Mouse (Mus musculus): Measurements from ENCODE around the gene Mettl27.
"Not testable (repeated sequence)": the region's sequence is repeated elsewhere in the genome, so short reads cannot be mapped to it uniquely, and the experiment has no call there.

Mettl27 gene

GRCm38 (mm10) chr5:134913352-134913751, 18.8 kb upstream of the Mettl27 start:
- no peaks in the 10 kb centered on the region for H3K27me3 ChIP-seq (ENCODE audit: control insufficient read depth, insufficient read depth, low read length, poor library complexity, severe bottlenecking)
- H3K36me3 ChIP-seq (ENCODE audit: control insufficient read depth, insufficient read depth, low read length, poor library complexity, severe bottlenecking) = no peaks in the 10 kb centered on the region
- no peak for DNase-seq (ENCODE audit: low read depth, low spot score)

DNA sequence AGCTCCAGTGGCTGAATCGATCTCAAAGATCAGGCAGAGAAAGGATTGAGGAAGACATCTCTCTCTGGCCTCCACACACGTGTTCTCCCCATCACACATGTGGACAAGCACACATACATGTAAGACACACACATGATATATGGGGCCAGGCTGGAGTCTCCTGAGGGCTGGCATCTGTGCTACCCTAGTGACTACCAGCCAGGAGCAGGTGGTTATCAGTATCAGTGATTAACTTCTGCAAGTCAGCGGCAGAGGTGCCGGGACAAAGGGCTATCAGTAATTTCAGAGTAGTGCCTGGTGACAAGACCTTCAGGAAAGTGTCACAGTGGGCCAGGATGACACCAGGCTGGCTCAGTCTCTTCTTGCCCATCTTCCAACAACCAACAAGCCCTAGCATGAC, 18.4 kb upstream of the Mettl27 start:
- DNase-seq (ENCODE audit: low read depth, low spot score) = no peak
- H3K27me3 ChIP-seq (ENCODE audit: control insufficient read depth, insufficient read depth, low read length, poor library complexity, severe bottlenecking) = no peaks in the 10 kb centered on the region
- no peaks in the 10 kb centered on the region for H3K36me3 ChIP-seq (ENCODE audit: control insufficient read depth, insufficient read depth, low read length, poor library complexity, severe bottlenecking)

GRCm38 (mm10) chr5:134914510-134914909, 17.7 kb upstream of the Mettl27 start:
- H3K27me3 ChIP-seq (ENCODE audit: control insufficient read depth, insufficient read depth, low read length, poor library complexity, severe bottlenecking) = no peaks in the 10 kb centered on the region
- DNase-seq (ENCODE audit: low read depth, low spot score) = no peak
- H3K36me3 ChIP-seq (ENCODE audit: control insufficient read depth, insufficient read depth, low read length, poor library complexity, severe bottlenecking) = no peaks in the 10 kb centered on the region

DNA sequence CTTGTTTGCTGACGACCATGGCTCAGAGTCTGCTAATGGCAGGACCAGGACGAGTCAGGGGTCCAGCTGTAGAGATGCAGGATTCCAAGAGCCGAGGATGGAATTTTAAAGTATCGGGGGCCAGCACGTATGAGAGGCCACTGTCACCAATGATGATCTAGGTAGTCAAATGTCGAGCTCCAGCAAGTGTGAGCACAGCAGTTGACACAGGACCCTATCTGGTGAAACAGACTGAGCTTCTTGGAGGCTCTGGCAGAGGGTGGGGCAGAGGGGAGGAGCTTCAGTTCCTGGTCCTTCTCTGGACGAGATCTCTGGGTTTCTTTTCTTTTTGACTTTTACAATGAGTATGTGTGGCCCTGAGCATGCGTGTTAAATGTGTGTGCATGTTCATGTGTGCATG, 16.9 kb upstream of the Mettl27 start, which contains the start of gene Cldn13:
TSS of gene Cldn13 (minus strand) at position 216 of the 400 bp plus-strand sequence.
- DNase-seq (ENCODE audit: low read depth, low spot score) = no peak
- H3K27me3 ChIP-seq (ENCODE audit: control insufficient read depth, insufficient read depth, low read length, poor library complexity, severe bottlenecking) = no peaks in the 10 kb centered on the region
- no peaks in the 10 kb centered on the region for H3K36me3 ChIP-seq (ENCODE audit: control insufficient read depth, insufficient read depth, low read length, poor library complexity, severe bottlenecking)

- H3K36me3 ChIP-seq (ENCODE audit: control insufficient read depth, insufficient read depth, low read length, poor library complexity, severe bottlenecking) = no peaks in the 10 kb centered on the region
- no peaks in the 10 kb centered on the region for H3K27me3 ChIP-seq (ENCODE audit: control insufficient read depth, insufficient read depth, low read length, poor library complexity, severe bottlenecking)
- peak; percentile 62 for DNase-seq (ENCODE audit: low read depth, low spot score)
These were observed 13.9 kb upstream of the Mettl27 start for GRCm38 (mm10) chr5:134918071-134918832.

DNA sequence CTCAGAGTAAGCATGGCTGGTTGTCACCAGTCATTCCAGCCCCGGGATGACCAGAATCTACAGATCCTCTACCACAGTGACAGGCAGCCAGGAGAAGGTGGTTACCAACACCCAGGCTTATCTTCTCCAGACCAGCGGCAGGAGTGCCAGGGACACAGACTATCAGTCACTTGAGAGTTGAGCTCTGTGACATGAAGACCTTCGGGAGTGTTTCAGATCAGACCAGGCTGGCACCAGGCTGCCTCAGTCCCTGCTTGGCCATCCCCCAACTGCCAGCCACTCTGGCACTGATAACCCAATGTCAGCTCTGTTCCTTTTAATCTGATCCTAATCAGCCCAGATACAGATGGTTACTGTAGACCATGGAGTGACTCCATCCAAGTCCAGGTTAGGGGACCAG, 13.1 kb upstream of the Mettl27 start:
- Histone ChIP-seq H3K27me3 (ENCODE audit: control insufficient read depth, insufficient read depth, low read length, poor library complexity, severe bottlenecking) (no peaks in the 10 kb centered on the region), H3K36me3 (ENCODE audit: control insufficient read depth, insufficient read depth, low read length, poor library complexity, severe bottlenecking) (no peaks in the 10 kb centered on the region)
- no peak for DNase-seq (ENCODE audit: low read depth, low spot score)

DNA sequence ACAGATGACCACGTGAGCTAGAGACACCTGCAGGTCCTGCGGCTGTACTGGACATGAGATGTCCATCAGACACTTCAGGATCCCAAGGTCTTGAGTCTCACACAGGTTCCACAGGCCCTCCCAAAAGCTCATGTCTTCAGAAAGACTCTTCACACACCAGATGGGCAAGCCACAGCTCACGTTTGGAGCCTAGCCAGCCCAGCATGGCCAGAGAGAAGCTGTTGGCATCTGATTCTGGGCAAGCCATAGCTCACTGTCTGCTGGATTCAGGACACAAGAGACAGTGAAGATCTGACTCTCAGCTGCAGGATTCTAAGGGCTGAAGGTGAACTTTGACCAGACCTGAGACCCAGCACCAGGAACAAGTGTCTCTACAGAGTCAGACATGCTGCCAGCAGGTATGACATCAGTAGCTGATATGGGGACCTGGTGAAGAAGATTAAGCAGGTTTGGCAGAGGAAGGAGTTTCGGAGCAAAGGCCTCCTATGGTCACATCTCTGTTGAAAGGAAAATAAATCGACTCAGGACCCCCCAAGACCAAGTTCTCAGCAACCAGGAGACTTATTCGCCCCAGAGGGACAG, 12.0 kb upstream of the Mettl27 start:
- no peak for DNase-seq (ENCODE audit: low read depth, low spot score)
- H3K27me3 ChIP-seq (ENCODE audit: control insufficient read depth, insufficient read depth, low read length, poor library complexity, severe bottlenecking) = no peaks in the 10 kb centered on the region
- H3K36me3 ChIP-seq (ENCODE audit: control insufficient read depth, insufficient read depth, low read length, poor library complexity, severe bottlenecking) = no peaks in the 10 kb centered on the region

DNA sequence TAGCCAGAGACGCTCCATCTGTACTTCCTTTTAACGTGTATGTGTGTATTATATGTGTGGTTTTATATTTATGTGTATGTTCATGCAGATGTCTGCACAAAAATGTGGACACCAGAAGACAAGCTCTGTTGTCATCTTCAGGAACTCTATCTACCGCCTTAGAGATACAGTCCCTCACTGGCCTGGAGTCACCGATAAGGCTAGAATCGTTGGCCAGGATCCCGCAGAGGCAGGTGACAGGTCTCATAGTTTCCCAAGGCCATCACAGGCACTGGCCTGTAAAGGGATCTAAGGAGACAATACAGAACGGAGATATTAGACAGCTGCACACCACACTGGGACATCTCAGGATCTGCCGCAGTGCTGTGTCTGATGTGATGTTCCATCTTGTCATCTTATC, 11.1 kb upstream of the Mettl27 start:
- no peaks in the 10 kb centered on the region for H3K36me3 ChIP-seq (ENCODE audit: control insufficient read depth, insufficient read depth, low read length, poor library complexity, severe bottlenecking)
- H3K27me3 ChIP-seq (ENCODE audit: control insufficient read depth, insufficient read depth, low read length, poor library complexity, severe bottlenecking) = no peaks in the 10 kb centered on the region
- DNase-seq (ENCODE audit: low read depth, low spot score) = no peak

DNA sequence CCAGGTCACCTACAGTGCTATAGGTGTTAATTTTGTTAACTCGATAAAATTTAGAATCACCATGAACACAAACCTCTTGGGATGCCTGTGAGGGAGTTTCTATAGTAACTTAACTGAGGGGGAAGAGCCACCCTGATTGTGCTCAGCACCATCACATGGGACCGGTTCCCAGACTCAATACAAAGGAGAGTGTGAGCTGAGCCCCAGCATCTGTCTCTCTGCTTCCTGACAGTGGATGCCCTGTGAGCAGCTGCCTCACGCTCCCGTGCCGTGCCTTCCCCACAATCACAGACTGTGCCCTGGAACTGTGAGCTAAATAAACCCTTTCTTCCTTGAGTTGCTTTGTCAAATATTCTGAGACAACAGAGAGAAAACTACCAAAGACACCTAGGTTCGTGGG, 9.0 kb upstream of the Mettl27 start:
- H3K27me3 ChIP-seq (ENCODE audit: control insufficient read depth, insufficient read depth, low read length, poor library complexity, severe bottlenecking) = no peaks in the 10 kb centered on the region
- no peaks in the 10 kb centered on the region for H3K36me3 ChIP-seq (ENCODE audit: control insufficient read depth, insufficient read depth, low read length, poor library complexity, severe bottlenecking)
- no peak for DNase-seq (ENCODE audit: low read depth, low spot score)

DNA sequence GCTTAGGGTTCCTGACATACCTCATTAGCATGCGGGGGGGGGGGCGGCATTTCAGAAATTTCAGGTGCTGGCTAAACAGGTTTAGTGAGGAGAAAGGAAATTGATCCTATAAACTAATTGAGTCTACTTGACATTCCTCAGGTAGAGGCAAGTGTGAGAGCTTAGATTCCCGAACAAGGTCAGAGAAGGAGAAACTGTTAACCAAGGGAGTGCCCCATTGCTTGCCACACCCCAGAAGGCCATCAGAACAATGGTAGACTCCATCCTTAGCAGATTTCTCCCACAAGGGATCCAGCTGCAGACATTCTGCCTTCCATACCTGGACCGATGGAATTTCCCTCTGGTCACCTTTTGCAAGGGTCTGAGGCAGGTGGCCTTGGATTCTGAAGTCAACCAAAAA, 5.4 kb upstream of the Mettl27 start:
- H3K36me3 ChIP-seq (ENCODE audit: control insufficient read depth, insufficient read depth, low read length, poor library complexity, severe bottlenecking) = no peaks in the 10 kb centered on the region
- DNase-seq (ENCODE audit: low read depth, low spot score) = no peak
- H3K27me3 ChIP-seq (ENCODE audit: control insufficient read depth, insufficient read depth, low read length, poor library complexity, severe bottlenecking) = no peaks in the 10 kb centered on the region

DNA sequence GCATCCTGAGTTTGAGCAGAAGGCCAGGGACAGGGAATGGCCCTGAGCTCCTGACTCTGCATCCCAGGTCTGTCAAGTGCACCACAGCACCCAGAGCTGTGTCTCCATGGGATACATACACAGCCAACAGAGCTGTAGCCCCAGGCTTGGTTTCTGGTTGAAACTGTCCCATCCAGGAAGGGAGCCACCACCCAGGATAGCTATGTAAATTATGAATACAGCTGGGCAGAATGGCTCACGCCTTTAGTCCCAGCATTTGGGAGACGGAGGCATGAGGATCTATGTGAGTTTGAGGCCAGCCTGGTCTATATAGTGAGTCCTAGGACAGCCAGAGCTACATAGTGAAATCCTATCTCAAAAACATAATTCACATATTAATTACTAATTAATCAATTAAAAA, 2.2 kb upstream of the Mettl27 start:
- H3K27me3 ChIP-seq (ENCODE audit: control insufficient read depth, insufficient read depth, low read length, poor library complexity, severe bottlenecking) = no peaks in the 10 kb centered on the region
- no peaks in the 10 kb centered on the region for H3K36me3 ChIP-seq (ENCODE audit: control insufficient read depth, insufficient read depth, low read length, poor library complexity, severe bottlenecking)
- DNase-seq (ENCODE audit: low read depth, low spot score) = no peak

GRCm38 (mm10) chr5:134932903-134933276, 722 bp downstream of the Mettl27 start:
- peak; percentile 83 for DNase-seq (ENCODE audit: low read depth, low spot score)
- H3K27me3 ChIP-seq (ENCODE audit: control insufficient read depth, insufficient read depth, low read length, poor library complexity, severe bottlenecking) = no peaks in the 10 kb centered on the region
- H3K36me3 ChIP-seq (ENCODE audit: control insufficient read depth, insufficient read depth, low read length, poor library complexity, severe bottlenecking) = no peaks in the 10 kb centered on the region

DNA sequence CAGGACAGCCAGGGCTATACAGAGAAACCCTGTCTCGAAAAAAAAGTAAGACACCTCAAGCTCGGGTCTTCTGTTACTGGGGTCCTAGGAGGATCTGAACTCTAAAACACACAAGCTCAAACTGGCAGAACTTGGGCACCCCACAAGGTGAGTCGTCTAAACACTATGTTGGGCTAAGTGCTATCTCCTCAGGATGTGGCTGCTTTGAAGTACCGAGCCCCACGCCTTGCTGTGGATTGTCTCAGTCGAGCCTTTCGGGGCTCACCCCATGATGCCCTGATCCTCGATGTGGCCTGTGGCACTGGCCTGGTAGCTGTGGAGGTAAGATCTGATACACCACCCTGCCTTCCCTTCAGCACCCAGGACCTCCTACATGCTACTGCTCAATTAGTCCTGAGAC, 1.1 kb downstream of the Mettl27 start:
- DNase-seq (ENCODE audit: low read depth, low spot score) = no peak
- H3K36me3 ChIP-seq (ENCODE audit: control insufficient read depth, insufficient read depth, low read length, poor library complexity, severe bottlenecking) = no peaks in the 10 kb centered on the region

GRCm38 (mm10) chr5:134933686-134934085, 1.5 kb downstream of the Mettl27 start:
- not testable (repeated sequence) for H3K36me3 ChIP-seq (ENCODE audit: control insufficient read depth, insufficient read depth, low read length, poor library complexity, severe bottlenecking); H3K27me3 ChIP-seq (ENCODE audit: control insufficient read depth, insufficient read depth, low read length, poor library complexity, severe bottlenecking)
- peak; percentile 24 for DNase-seq (ENCODE audit: low read depth, low spot score)

More for the DNA sequence above, 1.1 kb downstream of the Mettl27 start:
- no peaks in the 10 kb centered on the region for H3K27me3 ChIP-seq (ENCODE audit: control insufficient read depth, insufficient read depth, low read length, poor library complexity, severe bottlenecking)

GRCm38 (mm10) chr5:134934666-134935065, 2.5 kb downstream of the Mettl27 start:
- peak; percentile 60 for DNase-seq (ENCODE audit: low read depth, low spot score)
- no peaks in the 10 kb centered on the region for H3K36me3 ChIP-seq (ENCODE audit: control insufficient read depth, insufficient read depth, low read length, poor library complexity, severe bottlenecking)
- H3K27me3 ChIP-seq (ENCODE audit: control insufficient read depth, insufficient read depth, low read length, poor library complexity, severe bottlenecking) = no peaks in the 10 kb centered on the region

DNA sequence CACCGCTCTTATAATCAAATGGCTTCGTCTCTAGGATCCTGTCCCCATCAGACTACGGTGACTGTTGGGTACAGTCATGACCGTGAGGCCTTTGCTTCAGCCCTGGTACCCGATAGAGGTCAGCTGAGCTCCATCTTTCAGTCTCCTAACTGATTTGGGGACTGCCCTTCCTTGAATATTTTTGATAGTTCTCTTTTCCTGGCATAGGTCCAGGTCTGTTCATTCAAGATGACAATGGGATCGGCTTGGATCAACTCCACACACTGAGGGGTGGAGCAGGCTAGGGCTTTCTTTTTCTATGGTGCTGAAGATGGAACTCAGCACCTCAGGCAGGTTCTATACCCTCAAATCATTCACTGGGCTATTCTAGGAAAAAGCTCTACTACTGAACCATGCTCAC, 3.9 kb downstream of the Mettl27 start:
- no peak for DNase-seq (ENCODE audit: low read depth, low spot score)
- no peaks in the 10 kb centered on the region for H3K36me3 ChIP-seq (ENCODE audit: control insufficient read depth, insufficient read depth, low read length, poor library complexity, severe bottlenecking)
- no peaks in the 10 kb centered on the region for H3K27me3 ChIP-seq (ENCODE audit: control insufficient read depth, insufficient read depth, low read length, poor library complexity, severe bottlenecking)

Data from splenic B cell, adult 2 months (primary cell).